Mouse (Mus musculus): ENCODE results near the gene Egr2.

DNA sequence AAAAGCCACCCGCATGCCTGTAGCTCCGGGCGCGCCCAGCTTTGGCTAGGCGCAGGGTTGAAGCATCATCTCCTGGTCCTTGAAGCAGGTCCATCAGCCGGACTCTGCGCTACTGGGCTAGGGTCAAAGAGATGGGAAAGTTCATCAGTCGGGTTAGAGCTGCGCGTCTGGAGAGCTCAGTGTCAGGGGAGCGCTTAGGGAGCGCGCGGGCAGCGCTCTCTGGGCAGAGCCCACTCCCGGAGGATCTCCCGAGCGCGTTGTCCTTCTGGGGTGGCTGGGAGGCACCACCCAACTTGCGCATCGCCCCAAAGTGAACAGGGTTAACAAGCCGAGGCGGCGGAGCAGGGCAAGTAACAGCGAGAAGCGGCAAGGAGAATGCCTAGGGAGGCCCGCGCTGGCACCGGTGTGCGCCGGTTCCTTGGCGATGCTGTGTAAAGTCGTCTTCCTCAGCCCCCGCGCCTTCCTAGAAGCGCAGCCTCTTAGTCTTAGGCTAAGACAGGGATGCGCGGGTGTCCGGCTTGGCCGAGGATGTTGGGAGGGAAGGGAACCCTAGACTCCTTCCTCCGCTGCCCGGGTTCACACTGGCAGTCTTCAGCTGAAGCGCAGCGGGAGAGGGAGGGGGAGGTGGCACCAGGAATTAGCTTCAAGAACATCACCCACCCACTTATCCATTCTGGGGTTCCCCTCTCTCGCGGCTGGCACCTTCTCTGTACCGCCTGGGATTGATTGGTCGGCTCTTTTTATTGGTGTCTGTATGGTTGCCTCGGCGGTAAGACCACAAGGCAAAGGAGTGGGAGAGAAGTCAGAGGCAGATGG, 3.5 kb downstream of the Egr2 start:
- TF ChIP-seq CTCF (IDR thresholded peaks at IDR 0.05; ENCODE audit: borderline replicate concordance, insufficient read depth, low read depth, low read length) (no peak), POLR2A (IDR thresholded peaks at IDR 0.05; ENCODE audit: borderline replicate concordance, insufficient read depth, low read length) (no peak)
